Mouse (Mus musculus) lung, adult 2 months (tissue): ENCODE results near the gene Speer4d.
"Not testable (repeated sequence)": the region's sequence is repeated elsewhere in the genome, so short reads cannot be mapped to it uniquely, and the experiment has no call there.

ENCODE experiments used
- CTCF ChIP-seq: fragments of 200-500 bp; IDR thresholded peaks from 2 replicates; pipeline ENCODE4 v1.5.1; 2011; ENCODE audit warnings: mild to moderate bottlenecking, low read length, control low read depth; ENCODE audit not compliant: insufficient read depth
- POLR2A ChIP-seq: fragments of 200-500 bp; IDR thresholded peaks from 2 replicates; pipeline ENCODE4 v1.6.1; 2011; ENCODE audit warnings: low read depth, mild to moderate bottlenecking, control low read depth, low read length, borderline replicate concordance; ENCODE audit errors: extremely low read depth

DNA sequence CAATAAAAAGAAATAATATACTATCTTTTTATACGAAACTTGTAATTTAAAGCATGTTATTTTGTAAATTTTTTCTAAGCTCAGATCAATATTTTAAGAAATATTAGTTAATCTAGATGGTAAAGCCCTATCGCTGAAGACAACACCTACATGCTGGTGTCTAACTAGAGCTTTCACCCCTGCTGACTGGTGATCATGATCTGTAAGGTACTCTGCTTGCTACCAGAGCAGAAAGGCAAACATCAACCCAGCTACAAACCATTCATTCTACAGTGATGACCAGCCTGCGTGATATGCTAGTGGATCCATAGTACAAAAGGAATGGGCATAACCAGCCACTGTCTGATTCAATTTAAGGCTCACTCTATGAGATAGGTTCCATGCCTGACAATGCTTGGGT is 16.9 kb upstream of the Speer4d start:
- TF ChIP-seq CTCF, POLR2A: not testable (repeated sequence)
